Mouse (Mus musculus) NIH3T3 (cell line): ENCODE results near the gene Gm49366.
"Not testable (repeated sequence)": the region's sequence is repeated elsewhere in the genome, so short reads cannot be mapped to it uniquely, and the experiment has no call there.

Experiments
- DNase-seq: peaks from one replicate; pipeline ENCODE4 v3.0.0-alpha.2; 2012; ENCODE audit warnings: low read depth

The Gm49366 gene

DNA sequence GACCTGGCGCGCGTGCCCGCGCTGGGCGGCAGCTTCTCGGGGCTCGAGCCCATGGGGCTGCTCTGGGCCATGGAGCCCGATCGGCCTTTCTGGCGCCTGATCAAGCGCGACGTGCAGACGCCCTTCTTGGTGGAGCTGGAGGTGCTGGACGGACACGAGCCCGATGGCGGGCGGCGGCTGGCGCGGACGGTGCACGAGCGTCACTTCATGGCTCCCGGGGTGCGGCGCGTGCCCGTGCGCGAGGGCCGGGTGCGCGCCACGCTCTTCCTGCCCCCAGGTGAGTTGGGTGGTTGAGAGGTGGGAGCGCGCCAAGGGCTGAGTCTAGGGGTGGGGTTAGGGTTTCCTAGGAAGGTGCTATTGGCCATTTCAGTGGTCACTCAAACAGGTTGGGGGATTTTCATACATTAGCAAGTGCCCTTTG is at the start of gene Gm49366:
Gm49366 (plus strand) TSS at position 245 of the 421 bp plus-strand sequence.
- DNase-seq = not testable (repeated sequence)

DNA sequence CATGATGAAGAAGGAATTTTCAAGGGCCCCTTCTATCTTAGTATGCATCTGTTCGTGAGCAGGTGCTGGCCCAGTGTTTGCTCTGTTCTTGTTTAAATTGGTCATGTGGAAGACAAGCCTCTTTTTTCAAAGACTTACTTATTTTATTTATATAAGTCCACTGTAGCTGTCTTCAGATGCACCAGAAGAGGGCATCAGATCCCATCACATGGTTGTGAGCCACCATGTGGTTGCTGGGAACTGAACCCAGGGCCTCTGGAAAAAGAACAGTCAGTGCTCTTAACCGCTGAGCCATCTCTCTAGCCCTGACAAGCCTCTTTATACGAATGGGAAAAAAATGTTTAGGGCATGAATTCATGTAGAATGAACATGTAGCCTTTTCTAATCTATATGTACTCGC is 49.4 kb upstream of the Gm49366 start:
- DNase-seq = no peak

DNA sequence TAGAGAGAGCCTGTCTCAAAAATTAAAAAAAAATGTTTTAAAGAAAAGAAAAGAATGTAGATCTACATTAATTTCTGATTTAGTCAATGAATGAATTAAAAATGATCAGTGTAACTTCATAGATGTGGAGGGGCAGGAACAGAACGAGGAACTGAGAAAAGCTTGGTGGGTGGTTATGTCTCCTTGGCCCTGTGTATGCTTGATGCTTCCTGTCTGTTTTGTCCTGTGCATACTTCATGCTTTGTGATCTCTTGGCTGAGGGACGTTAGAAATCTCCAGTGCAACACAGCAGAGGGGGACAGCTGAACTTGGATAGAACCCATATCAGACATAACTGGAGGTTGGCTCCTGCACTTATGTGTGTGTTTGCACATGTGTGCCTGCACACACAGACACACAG is 41.5 kb upstream of the Gm49366 start:
- DNase-seq = no peak

DNA sequence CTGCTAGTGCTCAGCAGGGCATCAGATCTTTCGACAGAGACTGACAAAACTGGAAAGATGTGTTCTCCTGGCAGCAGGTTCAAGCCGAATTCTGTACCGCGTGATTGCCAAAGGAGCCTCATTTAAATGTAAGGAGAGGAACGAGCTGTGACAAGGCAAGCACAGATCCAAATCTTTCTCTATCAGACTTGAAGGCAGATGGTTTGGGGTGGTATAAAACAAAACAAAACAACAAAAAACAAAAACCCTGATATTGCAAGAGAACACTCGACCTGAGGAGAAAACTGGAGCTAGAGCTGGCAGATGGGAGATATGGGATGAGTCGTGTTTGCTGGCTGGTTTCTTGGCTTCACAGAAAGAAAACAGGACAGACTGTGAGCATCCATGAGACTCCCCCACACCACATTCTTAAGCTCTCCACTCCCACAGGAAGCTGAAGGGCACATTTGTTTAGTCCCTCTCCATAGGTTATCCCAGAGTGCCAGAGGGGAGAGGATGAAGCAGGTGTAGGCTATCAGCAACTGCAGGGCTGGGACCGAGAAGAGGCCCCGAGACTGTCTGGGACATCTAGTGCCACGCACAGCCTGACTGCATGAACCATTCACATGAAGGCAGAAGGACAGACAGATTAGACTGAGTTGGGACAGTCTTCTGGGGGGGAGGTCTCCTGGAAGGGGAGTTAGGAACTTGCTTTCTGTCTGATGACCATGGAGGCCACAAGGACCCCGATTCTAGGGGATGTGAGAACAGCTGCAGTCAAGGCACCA is 40.2 kb upstream of the Gm49366 start:
- peak; percentile 55 for DNase-seq

DNA sequence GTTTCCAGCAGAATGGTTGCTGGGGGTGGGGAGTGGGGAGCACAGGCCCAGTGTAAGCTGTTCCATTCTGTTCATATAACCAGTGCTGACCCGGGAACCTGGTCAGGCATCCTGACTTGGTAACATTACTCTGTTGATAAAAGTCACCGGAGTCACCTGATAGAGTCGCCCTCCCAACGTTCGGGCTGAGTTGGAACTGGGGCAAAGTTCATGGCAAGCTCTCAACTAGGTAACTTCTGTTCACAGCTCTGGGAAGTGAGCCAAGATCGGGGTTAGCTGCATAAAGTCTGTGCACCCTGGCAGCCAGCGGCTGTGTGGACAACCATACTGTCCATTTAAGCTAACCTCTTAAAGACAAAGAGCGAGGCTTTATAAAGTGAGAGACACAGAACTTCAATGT is 39.5 kb upstream of the Gm49366 start:
- DNase-seq = peak; percentile 61

DNA sequence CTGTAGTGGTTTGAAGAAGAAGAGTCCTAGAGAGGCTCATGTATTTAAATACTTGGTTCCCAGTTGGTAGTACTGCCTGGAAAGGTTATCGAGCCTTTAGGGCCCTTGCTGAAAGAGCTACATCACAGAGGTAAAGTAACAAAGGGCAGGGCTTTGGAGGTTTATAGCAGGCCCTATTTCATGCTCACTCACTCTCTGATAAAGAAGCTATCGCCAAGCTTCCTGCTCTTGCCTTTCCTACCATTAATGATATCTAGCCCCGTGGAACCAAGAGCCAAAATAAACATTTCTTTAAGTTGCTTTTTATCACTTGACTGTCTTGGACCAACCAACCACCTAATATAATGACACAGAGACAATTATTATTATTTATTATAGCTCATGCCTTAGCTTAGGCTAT is 38.3 kb upstream of the Gm49366 start:
- DNase-seq = no peak

DNA sequence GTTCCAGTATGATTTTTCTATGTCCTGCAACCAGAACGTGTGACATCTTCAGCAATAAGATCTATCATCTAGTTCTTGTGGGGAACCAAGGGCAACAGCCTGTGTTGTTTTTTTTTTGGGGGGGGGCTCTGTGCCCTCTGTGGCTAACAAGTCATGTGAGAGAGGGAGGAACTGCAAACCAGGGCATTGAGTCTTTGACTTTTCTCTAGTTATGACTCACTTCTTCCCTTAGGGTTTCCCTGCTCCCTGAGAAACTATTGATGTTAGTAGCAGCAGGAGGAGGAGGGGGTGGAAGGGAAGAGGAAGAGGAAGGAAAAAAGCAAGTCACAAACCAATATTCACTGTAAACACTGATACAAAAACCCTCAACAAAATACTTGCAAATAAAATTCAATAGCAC is 34.9 kb upstream of the Gm49366 start:
- DNase-seq = peak; percentile 43

DNA sequence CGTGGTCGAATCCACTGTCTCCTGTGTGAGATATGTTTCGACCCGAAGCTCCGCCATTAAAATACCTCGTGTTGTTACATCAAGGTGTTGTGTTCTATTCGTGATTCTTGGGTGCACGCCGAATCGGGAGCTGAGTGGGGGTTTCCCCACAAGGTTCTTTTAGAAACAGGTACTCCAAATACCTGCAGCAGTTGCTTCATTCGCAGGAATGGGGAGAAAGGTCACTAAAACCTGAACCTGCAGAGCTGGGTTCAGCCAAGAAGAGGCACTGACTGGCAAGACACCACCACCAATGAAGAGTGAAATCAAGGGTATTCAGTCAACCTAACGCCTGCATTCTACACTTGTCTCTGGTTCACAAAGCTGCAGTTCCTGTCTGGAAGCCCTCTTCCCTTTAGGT is 30.5 kb upstream of the Gm49366 start:
- no peak for DNase-seq

DNA sequence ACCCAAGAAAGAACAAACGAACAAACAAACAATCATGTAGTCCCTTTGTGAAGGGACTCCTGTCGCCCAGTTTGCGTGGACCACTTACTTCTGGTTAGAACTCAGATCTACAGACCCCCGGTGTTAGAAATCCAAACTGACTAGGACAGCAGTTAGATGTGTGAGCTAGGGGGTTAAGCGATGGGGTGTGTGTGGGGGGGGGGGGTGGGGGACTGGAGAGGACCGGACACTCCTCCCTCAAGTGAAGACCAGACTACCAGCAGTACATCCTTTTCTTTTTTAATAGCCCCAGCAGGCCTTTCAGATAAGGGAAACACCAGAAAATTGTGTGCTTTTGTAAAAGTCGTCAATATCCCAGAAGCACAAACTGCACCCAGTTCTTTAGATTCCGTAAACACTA is 30.0 kb upstream of the Gm49366 start:
- no peak for DNase-seq

DNA sequence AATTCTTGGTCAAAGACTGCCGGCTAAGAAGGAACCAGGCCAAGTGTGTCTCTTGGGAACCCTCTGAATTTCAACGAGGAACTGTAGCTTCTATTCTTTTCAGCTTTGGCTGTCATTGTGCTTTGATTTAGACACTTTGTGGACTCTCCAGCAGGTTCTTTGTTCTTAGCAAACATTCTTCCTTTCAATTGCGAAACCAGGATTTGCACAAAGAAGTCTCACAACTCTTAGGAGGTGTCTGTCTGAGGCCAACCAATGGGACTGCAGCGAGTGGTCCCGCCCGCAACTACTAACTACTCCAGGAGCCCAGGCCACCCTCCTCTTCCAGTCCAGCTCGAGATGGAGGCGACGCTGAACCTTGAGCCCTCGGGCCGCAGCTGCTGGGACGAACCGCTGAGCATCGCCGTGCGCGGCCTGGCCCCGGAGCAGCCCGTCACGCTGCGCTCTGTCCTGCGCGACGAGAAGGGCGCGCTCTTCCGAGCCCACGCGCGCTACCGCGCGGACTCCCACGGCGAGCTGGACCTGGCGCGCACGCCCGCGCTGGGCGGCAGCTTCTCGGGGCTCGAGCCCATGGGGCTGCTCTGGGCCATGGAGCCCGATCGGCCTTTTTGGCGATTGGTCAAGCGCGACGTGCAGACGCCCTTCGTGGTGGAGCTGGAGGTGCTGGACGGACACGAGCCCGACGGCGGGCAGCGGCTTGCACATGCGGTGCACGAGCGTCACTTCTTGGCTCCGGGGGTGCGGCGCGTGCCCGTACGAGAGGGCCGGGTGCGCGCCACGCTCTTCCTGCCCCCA is 29.4 kb upstream of the Gm49366 start, which contains the start of gene Acot1:
Acot1 (plus strand) TSS at position 320 of the 795 bp plus-strand sequence.
- DNase-seq = peak; percentile 79

DNA sequence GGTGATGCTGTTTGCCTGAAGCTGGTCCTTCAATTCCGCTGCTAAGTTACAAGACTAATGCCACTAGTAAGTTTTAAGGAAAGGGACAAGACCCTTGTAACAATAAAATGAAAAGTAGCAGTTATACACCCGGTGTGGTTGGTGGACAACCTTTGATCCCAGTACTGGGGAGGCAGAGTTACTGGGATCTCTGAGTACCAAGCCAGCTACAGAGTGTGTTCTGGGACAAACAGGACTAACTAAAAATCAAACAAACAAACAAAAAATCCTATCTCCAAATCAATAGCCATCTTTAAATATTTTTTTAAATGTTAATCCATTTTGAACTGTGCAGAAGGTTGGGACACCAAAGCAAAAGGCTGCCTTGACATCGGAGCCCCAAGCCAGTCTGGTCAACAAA is 28.5 kb upstream of the Gm49366 start:
- no peak for DNase-seq

DNA sequence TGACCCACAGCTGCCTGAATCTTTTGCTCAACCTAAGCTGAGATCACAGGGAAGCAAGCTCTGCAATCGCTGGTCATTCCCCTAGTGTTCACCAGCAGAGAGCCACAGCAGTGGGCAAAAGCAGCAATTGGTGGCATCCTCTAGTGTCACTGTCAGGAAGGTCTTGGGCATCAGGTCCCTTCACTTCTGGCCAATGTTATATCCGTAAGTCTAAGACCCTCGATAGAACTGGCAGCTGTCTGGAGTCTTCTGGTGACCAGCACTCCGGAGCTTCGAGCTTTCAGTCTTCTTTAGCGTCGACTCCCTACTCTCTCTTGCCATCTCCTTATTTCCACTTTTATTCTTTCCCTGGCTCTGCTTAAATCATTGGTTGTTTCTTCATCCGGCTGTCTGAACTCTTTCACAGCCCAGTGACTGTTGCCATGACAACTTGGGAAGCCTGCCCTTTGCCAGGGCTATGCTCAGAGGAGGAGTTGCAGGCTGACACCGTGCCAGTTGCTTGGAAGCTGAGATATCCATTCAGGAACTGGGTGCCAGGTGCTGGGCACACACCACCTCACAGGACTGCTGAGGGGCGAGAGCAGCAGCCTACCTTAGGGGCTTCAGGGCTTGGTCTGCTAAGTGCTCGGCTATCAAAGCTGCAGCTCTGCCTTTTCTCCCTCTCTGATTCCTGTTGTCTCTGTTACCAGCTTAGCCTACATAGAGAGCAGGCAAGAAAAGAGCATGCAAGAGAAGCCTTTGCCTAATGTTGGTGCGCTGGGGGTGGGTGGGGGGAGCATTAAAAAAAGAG is 27.3 kb upstream of the Gm49366 start:
- peak; percentile 85 for DNase-seq

DNA sequence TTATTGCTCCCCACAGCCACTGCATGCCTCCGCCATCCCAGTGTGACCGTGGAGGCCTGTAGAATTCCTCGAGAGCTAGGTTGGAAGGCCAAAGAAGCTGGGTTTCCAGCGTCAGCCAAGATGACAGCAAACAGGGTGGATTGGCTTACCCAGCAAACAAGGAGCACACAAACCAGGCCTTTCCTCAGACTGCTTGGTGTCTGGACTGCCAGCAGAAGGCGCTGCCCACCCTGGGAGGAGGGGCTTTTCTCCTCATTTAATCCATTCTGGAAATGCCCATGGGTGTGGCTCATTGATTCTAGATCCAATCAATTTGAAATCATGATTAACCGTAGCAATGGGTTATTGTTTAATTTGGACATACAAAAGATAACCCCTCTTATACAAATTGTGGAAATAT is 25.6 kb upstream of the Gm49366 start:
- no peak for DNase-seq

DNA sequence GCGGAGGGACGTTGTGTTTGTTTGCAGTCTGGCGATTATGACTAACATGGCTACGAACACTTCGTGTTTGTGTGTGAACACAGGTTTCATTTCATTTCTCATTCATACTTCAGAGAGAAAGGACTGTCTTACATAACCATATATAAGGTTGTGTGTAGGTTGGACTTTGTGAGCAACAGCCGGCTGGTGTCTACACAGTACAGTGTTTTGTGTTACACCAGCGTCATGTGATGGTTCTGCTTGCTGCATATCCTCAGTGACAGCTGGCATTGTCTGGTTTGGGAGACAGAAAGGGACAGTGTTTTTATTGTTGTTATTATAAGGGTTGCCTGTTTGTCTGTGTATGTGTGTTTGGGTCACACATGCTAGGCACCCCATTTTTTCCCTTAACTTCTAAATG is 25.0 kb upstream of the Gm49366 start:
- DNase-seq = no peak

DNA sequence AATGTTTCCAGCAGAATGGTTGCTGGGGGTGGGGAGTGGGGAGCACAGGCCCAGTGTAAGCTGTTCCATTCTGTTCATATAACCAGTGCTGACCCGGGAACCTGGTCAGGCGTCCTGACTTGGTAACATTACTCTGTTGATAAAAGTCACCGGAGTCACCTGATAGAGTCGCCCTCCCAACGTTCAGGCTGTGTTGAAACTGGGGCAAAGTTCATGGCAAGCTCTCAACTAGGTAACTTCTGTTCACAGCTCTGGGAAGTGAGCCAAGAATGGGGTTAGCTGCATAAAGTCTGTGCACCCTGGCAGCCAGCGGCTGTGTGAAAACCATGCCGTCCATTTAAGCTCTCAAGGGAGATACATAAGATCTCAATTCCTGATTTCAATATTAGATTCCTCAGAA is 18.2 kb upstream of the Gm49366 start:
- DNase-seq = peak; percentile 67

DNA sequence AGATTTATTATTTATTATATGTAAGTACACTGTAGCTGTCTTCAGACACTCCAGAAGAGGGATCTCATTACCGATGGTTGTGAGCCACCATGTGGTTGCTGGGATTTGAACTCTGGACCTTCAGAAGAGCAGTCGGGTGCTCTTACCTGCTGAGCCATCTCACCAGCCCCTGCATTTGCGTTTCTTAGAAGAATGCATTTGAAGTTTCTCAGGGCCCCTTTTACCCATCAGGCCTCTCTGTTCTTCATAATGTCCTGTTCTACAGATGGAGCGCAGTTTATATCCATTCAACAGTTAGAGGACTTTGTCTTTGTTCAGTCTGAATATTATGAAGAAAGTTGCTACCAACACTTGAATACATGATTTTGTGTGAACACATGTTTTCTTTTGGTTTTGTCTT is 16.5 kb upstream of the Gm49366 start:
- DNase-seq = not testable (repeated sequence)

DNA sequence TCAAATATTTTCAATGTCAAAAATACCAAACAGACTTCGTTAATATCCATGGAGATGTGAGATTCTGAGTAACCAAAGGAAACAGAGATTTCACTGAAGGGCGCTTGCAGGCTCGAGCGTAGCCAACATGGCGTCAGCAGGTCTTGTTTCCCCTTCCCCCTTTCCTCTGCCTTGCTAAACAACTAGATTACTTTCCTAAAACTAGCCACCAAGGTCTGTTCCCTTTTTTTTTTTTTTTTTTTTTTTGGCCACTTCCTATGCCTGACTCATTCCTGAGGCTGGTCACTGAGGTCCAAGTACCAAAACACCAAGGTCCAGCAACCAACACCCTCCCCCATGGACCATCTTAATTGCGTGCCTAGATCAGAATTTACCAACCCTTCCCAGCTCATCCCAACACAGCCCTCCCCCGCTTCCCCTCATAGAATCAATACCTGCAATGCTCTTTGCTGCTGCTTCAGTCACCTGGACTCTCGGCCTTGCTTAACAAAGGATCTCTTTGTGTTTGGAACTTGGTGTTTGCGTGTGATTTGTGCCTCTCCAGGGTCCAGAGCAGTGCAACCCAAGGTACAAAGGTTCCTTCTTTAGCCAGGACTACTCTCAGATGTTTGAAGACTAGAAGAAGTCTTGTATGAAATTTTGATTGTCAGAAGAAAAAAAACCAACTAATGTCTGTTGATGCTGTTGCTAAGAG is 15.5 kb upstream of the Gm49366 start:
- no peak for DNase-seq

DNA sequence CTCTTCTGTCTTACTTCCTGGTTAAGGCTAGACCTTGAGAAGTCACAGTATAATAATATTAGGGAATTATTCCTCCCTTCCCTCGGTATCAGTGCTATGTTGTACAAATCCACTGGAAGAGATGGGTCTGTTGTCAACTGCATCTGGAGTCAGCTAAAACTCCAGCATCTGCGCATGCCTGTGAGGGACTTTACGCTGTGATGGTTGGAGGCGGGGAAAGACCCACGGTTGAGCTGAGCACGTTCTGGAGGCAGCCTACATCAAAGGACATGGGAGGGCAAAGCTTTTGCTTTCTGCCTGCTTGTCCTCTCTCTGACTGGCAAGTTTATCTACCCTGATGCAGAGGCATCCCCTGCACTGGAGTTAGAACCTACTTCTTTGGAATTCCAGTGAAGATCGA is 12.8 kb upstream of the Gm49366 start:
- DNase-seq = no peak

DNA sequence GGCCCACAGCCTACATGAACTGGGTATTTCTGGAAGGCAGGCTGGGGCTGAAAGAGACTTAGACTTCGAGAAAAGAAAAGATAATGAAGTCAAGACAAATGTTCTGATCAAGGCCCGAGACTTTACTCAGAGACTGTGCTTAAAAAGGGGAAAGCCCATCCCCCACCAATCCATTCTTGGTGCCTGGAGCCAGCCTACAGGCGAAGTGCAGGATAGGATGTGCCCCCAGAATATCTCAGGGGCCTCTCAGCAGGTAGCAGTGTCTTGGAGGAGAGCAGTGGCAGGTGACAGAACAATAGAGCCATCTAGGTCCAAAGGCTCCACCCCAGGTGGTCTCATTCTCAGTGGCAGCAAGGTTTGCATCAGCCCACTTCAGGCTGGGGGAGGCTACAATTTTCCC is 10.4 kb upstream of the Gm49366 start:
- DNase-seq = not testable (repeated sequence)

DNA sequence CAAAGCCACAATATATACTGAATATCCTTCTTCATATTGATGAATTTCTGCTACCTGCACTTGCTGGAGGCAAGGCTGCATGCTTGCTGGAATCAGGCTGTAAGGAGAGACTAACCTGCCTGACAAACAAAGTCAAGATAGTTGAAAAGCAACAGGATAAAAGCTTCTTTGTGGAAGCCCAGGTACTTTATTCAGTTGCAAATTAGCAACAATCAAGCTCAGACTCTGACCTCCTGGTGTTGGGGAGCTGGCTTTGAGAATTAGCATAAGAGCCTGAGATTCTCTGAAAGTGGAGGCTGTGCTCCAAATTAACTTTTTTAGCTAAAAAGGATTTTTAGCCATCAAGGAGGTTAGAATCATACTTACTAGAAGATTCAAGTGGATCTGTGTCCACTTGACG is 9.7 kb upstream of the Gm49366 start:
- DNase-seq = not testable (repeated sequence)

DNA sequence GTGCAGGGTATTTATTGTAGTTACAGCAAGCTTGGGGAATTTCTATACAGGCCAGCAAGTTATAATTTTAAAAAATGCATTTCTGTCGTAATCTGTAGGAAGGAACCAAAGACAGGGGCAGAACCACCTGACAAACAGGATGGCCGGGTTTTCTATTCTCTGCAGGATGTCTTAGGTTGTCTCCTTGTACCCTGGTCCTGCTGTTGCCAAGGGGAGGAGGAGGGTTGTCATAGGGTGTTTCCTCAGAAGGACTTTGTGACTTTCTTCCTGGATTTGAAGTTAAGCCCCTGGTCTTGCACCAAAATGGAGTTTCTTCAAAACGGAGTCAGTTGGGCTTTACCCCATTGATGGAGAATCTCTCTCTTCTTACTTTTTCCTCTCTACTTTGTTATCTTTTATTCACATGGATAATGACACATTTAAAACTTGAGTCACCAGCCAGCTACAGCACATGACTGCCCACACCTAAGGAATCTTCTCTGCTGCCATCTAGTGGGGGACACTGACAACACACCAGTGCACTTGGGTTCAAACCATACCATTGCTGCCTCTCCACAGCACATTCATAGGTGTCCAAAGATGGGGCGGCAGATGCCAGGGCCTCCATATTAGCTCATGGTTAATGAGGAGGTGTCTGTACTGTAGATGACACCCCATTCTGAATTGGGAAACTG is 7.9 kb upstream of the Gm49366 start:
- peak; percentile 91 for DNase-seq
